Mouse (Mus musculus) frontal cortex, postnatal 14 days (tissue): ENCODE measurements around the gene Zfp607a.
"Not testable (repeated sequence)": the region's sequence is repeated elsewhere in the genome, so short reads cannot be mapped to it uniquely, and the experiment has no call there.

ENCODE experiments used
- DNase-seq, 2 experiments: peaks; one replicate each; pipeline ENCODE4 v3.0.0; 2022; ENCODE audit warnings: low spot score in 2 of 2

The Zfp607a gene

DNA sequence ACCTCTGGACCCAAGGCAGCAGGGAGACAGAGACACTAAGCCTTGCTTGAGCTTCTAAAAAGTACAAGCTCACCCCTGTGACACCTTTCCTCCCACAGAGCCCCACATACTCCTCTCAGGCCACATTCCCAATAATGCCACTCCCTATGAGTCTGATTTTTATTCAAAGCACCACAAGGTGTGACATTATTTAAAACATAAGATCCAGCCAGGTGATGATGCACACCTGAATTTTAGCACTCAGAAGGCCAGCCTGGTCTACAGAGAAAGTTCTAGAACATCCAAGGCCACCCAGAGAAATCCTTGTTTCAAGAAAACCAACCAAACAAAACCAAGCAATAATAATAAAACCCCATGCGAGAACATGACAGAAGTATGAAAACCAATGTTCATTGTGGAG is at the start of gene Zfp607a:
TSS of gene Zfp607a (plus strand) at position 301 of the 400 bp plus-strand sequence.
- no peak for DNase-seq

DNA sequence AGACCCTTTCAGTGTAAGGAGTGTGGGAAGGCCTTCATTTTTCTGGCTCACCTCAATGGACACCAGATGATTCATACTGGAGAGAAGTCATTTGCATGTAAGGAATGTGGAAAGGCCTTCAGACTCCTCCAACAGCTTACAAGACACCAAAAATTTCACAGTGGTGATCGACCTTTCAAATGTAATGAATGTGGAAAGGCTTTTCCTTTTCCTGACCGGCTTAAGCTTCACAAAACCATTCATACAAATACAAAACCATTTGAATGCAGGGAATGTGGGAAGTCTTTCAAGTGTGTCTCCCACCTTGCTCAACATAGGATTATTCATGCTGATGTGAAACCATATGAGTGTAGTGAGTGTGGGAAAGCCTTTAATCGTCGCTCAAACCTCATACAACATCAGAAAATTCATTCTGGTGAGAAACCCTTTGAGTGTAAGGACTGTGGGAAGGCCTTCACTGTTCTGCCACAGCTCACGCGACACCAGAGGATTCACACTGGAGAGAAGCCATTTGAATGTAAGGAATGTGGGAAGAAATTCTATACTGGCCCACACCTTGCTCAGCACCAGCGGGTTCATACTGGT is 38.7 kb upstream of the Zfp607a start:
- DNase-seq: no peak

DNA sequence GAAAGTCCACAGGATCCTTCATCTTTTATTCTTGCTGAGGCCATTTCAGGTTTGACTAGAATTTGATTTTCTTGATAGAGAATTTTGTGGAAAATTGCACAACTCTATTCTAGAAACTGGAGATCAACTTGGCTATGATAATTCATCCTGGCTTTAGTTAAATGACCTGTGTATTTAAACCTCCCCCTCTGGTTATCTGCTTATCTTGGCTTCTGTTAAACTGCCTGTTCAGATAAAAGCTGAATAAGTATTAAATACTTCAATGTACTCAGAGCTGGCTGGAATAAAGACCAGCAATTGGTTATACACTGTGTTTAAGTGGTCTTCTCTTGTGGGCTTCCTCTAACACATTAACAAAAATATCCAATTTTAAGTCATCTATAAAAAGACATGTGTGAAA is 34.7 kb upstream of the Zfp607a start:
- DNase-seq: no peak

DNA sequence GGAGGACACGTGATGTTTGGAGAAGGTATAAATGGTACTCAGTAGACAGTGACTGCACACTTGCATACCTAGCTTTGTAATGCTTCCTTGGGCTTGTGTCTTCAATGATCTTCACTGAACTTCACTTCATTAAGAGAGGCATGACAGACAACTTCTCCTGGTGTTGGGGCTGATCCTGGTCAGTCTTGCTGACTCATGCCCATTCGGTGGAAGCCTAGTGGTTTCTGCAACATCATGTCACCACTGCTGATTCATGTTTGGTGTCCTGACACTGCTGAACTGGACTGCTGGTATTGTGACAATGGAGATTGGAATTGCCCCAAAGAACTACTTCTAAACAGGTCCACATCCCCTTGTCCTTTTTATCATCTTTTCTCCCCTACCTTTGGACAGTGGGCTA is 23.2 kb upstream of the Zfp607a start:
- no peak for DNase-seq

DNA sequence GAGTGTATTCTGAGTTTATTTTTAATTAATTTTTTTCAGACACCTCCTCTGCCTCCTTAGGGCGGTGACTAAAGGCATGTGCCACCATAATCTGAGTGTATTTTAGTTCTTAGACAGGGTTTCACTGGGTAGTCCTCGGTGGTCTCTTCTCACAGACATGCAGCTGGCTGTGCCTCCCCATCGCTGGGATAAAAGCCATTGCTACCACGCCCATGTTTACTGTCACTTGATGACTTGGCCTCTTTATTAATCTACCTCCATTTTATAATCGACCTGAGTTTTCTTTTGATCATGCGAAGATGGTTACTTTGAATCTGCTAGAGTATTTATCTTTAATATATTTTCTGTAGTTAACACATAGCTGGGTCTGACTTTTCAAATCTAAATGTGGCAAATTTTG is 19.4 kb upstream of the Zfp607a start:
- no peak for DNase-seq

DNA sequence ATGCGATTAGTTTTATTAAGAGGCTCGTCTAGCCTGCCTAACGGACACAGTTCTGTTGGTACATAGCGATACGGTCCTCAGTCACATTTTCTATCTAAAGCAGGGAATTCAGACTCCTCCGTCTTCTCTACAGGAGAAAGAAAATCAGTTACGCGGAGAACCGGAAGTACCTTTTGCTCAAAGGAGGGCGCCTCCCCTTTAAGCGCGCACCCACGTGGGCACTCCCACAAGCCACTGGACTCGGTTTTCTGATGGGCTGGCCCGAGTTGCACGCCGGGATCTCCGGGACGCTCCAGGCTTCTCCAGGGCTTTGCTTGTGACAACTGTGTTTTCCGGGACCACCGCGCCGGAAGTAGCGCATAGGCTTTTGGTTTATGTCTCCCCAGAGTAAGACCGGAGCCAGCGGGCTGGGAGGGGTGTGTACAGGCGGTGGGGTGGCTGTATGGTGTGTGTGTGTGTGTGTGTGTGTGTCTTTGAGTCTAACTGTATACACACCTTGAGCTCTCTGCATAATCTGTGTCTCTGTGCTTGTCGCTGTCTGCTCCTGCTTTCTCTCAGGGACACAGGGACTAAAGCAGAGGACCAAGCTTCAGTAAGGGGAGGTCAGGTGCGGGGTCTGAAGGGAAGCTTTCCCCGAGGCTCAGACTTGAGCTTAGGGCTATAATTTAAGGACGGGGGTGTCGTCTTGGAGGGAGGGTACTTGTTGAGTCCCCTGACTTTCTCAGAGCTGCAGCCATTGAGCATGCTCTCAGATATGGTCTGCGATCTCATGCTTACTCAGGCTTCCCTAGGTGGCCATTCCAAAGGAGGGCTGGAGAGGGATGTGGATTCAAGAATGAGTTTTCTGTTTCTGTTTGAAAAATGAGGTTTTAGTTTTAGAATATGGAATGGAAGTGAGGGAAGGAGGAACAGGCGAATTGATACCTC is 18.7 kb upstream of the Zfp607a start, which contains the start of gene Zfp59:
TSS of gene Zfp59 (plus strand) at position 285 of the 927 bp plus-strand sequence.
- DNase-seq: peak; percentile 81 to 86

DNA sequence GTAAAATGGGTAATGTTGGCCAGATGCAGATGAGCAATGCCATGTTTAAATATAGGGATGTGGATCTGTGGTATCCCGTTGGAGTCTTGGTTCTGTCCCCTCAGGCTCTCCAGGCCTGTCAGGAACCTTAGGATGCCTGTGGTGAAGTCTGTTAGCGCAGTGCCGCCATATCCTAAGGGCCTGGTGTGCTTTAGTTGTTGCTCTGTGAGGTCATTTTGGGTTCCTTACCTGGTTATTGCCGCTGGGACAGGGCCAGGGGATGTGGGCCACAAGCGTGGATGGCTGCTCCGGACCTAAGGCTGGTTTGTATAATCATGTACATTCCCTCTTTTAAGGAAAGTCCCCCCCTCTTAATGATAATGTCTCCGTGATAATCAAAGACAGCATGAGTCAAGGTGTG is 17.7 kb upstream of the Zfp607a start:
- DNase-seq: no peak

DNA sequence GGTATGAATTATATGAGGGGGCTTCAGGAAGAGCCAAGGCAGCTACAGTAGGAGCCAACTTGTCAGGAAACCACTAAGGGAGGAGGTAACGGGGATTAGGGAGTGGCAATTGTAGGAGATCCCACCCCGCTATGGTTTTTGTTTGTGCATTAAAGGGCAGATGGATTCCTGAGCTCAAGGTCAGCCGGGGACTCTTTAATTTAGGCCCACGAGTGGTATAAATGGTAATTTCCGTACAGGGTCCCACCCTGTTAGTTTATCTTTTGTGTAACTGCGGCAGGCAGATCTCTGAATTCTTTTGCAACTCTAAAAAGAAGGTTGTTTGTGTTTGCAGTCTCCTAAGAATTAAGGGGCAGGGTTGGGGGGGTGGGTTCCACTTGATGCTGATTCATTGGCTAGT is 17.2 kb upstream of the Zfp607a start:
- no peak for DNase-seq

DNA sequence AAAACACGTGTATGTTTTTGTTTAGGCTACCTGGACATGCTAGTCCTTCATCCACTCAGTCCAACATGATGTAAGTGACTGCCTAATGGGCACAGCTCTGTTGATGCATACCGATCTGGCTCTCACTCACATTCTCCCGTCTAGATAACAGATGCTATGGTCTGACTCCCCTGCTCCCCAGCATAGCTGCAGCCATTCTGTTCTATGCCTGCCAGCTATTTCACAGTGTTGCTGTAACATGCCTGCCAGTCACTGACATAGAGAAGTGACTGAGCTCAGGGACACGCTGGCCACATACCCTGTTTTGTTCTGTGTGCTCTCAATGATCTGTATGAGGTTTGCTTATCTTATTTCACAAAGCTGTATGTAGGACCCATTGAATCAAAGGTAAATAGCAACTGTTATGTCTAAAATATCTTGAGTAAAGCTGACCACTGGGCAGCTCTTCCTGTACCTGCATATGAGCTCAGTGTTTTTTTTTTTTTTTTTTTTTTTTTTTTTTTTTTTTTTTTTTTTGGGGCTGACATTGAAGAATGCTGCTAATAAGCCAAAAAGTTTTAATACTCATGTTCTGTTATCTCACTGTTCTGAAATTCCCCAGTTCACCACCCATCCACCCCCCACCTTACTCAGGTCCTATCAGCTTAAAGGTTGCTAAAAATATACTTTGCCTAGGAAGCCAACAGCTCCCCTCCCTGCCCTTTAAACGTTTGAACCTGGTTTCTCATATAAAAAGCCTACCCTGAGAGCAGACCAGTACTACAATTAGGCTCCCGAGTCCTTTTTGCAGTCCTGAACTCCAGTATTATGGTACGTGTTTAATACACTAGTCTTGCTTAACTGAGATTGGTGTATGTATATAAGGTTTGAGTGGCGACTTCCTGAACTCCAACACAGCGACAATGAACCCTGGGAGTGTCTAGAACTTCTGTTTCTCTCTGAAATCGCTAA is 2.2 kb downstream of the Zfp607a start:
- no peak for DNase-seq

DNA sequence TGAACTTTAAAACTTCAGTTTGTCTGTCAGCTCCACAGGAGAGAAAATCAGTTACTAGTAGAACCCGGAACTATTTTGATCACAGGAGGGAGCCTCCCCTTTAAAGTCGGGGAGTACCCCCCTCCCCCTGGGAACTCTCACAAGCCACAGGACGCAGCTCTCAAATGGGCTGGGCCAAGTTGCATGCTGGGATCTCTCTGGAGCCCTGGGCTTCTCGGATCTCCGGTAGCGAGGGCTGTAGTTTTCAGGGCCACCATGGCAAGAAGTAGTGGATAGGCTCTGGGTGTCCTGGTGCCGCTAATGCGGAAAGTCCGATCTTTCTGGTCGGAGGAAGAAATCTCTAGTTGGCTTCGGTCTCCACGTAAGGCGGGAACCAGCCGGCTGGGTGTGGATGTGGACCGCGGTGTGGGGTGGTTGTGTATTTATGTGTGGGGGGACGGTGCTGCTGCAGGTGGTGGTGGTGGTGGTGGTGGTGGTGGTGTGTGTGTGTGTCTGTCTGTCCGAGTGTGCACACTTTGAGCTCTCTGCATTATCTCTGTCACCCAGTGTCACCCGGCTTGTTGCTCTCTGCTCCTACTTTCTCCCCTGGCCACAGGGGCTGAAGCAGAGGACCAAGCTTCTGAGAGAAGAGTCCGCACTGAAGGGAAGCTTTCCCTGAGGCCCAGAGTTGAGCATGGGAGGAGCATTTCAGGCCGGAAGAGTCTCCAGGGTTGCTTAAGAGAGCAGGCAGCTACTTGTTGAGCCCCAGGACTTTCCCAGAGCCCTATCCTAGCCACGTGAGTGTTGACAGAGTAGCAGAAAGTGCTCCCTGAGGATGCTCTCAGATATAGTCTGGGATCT is 3.3 kb downstream of the Zfp607a start:
- DNase-seq: peak; percentile 39 to 43

DNA sequence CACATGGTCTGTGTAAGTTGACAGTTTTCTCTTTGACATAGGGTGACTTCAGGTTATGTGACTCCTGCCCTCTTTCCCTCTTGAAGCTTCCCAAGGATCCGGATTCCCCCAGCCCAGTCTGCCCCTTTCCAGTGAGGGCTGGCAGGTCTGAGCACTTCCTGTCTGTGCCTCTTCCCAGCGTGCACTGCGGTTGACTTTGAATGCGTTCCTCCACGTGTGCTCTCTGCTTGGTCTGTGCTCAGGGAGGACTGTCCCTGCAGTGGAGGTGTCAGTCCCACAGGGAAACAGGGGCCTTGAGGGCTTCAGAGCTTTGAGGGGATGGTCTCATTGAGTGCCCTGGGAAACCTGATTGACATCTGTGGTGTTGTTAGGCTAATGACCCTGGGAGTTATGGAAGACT is 5.3 kb downstream of the Zfp607a start:
- not testable (repeated sequence) for DNase-seq

DNA sequence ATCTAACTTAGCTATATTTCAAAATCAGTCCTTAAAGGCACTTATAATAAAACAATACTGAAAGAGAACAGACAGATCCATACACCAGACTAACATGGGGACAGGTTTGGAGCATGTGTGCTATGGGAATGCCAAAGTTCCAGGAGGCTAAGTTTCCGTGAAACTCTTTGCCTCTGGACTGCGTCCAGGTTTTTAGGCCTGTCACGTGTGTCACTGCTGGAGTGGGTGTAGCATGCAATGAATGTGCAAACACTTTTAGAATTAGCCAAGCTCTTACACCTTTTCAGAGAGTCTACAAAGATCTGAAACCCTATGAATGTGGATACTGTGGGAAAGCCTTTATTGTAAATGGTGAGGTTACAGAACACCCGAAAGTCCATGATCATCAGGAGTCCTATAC is 24.4 kb downstream of the Zfp607a start:
- DNase-seq: no peak

DNA sequence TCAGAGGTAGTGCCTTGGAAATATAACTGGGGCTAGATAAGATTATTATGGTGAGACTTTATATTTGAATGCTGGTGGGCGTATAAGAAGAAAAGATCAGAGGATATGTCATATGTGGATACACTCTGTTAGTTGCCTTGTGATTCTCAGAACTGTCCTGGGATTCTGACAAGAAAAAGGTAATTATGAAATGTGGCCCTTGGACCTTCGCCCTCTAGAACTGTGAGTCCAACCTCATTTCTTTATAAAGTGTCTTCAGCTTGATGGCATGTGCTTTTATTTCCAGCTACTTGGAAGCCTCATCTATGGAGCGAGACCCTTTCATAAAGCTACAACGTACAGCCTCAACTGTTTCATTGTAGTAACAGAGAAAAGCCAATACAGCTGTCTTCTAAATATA is 43.3 kb downstream of the Zfp607a start:
- DNase-seq: no peak

DNA sequence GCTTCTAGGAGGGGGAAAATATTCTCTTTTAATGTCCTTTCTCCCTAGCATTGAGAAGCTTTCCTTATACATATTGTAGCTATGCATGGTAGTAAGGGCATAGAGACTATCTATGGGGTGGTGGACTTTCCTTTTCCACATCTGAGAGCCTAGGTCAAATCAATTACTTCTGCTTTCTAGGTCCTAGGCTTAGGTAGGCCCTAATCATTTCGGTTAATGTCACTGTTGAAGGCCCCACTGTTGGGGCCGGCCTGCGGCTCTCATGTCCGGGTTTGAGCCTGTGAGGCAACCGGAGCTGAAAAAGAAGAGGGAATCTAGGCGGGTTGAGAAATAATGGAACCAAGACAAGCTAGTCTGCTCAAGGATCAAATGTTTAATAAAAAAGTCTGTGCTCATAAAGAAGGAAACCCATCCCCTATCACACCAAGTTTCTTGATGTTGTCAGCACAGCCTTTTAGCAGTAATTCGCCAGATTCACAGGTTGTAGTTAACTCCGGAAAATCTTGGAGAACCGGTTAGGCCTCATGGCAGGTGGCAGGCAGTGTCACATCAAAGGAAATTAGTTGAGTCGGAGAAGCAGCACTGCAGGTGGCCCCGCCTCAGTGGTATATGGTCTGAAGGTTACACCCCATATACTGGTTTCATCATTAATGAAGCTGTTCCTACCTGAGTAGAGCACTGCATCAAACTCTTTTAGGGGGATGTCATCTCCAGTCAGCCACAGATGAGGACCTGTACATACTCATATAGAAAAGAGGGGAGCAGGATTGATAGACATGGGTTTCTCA is 47.9 kb downstream of the Zfp607a start:
- no peak for DNase-seq

DNA sequence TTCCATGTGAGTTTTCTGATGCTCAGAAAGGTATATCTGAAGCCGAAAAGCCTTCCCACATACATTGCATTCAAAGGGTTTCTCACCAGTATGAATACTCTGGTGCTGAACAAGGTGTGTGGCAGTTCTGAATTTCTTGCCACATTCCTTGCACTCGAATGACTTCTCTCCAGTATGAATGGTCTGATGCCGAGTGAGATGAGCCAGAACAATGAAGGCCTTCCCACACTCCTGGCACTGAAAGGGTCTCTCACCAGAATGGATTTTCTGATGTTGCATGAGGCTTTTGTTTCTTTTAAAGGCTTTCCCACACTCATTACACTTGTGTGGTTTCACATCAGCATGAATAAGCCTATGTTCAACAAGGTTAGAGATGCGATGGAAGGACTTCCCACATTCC is 53.6 kb downstream of the Zfp607a start:
- not testable (repeated sequence) for DNase-seq

DNA sequence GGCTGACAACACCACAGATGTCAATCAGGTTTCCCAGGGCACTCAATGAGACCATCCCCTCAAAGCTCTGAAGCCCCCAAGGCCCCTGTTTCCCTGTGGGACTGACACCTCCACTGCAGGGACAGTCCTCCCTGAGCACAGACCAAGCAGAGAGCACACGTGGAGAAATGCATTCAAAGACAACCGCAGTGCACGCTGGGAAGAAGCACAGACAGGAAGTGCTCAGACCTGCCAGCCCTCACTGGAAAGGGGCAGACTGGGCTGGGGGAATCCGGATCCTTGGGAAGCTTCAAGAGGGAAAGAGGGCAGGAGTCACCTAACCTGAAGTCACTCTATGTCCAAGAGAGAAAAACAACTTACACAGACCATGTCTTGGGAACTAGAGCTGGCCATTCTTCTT is 69.7 kb downstream of the Zfp607a start:
- not testable (repeated sequence) for DNase-seq

DNA sequence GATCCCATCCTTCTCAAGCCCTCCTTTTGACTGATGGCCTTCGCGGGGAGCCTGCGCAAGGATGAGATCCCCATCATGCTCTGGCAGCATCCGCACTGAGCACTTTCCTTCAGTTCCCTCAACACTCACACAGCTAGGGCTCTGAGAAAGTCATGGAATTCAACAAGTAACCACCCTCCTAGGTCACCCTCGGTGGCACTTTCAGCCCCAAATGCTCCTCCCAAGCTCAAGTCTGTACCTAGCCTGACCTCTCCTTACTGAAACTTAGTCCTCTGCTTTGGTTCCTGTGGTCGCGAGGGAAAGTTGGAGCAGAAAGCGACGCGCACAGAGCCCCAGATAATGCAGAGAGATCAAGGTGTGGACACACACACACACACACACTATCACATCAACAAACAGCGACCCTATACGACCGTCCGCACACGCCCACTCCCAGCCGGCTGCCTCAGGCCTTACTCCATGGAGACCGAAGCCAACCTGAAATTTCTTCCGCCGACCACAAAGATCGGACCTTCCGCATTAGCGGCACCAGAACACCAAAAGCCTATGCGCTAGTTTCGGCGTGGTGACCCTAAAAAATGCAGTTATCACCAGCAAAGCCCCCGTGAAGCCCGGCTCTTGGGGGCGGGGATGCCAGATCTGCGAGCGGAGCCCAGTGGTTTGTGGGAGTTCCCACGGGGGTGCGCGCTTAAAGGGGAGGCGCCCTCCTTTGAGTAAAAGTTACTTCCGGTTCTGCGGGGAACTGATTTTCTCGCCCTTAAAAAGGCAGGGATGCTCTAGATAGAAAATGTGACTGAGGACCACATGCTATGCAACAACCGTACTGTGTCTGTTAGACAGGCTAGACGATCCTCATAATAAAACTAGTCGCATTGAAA is 71.7 kb downstream of the Zfp607a start, which contains the start of gene Zfp974:
TSS of gene Zfp974 (minus strand) at position 643 of the 878 bp plus-strand sequence.
- peak; percentile 33 to 55 for DNase-seq
